Mouse (Mus musculus) regulatory T cell (primary cell): Measurements from ENCODE around the gene Traf2.
"Not testable (repeated sequence)": the region's sequence is repeated elsewhere in the genome, so short reads cannot be mapped to it uniquely, and the experiment has no call there.

ENCODE experiments used
- in situ Hi-C: fragments of 300-600 bp; cut with MboI, MseI; formaldehyde crosslinking; loops from one replicate; pipeline ENCODE4 v1.15.1; 2025; ENCODE audit warnings: high pct_unique_total_duplicates

Gene Traf2

DNA sequence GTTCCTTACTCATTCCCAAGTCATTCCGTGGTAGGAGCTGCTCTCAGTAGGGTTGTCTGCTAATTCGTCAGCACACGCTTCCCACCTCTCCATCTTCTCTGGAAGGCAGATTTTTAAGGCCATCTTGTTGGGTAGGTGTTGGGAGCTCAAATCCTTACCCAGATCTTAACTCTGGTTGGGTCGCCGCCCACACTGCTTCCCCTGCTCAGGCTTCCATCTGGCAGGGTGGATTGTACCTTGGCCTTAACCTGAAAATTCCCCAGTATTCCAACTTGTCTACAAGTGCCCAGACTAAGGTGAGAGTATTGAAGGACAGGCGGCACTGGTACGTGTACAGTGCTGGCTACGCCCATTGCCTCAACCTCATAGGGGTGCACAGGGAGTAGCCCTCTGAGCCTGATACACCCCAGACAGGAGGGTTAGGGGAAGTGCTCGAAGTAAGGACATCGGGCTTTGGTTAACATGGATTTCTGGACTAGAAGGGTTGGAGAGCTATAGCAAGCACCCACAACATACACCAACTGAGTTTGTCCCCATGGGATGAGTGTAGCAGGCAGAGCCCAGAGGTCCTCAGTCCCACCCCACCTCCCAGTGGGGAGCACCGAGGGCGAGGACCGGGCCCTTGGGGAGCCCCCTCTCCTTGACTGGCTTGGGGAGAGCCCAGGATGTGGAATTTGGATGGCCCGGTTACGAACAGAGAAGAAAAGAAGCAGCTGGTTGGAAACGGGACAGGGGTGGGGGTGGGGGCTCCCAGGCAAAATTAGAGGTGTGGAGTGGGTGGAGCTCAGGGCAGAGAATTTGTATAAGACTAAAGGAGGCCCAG is 29.5 kb upstream of the Traf2 start:
- in situ Hi-C loops = no loop called here

GRCm38 (mm10) chr2:25575432-25576027 is 28.8 kb upstream of the Traf2 start:
- in situ Hi-C loops = no loop called here

GRCm38 (mm10) chr2:25574579-25575431 is 28.1 kb upstream of the Traf2 start, which contains the start of the genes Mamdc4 and Phpt1:
Gene Mamdc4, minus strand, starts transcription at chr2:25574845.
Gene Phpt1, minus strand, starts transcription at chr2:25575224.
- in situ Hi-C loops = no loop called here

DNA sequence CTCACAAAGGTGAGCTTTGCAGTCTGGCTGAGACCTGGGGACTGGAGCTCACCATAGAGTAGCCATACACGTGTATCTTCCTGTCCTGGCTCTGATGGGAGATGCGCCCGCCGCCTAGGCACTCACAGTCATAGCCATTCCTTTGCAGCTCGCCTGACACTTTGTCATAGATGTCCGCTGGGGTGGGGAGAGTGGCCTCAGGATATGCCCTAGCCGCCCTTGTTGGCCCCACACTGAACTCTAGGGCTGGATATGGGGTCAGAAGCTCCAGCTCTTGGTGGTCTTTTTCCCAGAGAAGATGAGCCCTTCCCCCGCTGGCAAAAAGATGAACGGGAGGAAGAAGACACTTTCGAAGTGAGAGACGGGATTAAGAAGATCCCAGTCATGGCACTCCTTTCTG is 27.4 kb upstream of the Traf2 start:
- in situ Hi-C loops = no loop called here

DNA sequence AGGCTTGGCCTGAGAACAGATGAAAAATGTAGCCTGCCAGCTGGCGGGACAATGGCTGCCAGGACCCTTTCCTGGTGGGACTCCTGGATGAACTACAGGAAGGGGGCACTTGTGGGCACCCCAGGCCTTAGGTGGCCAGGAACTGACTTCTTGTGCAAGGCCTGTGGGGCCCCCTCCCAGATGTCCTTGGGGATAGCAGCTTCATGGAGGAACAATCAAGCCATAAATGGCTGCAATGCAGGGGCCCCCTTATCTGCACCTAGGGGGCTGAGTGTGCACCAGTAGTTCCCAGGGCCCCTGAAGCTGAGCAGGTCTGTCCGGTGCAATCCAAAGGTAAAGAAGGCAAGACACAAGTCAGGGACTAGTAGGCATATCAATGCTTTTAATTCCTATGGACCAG is 26.3 kb upstream of the Traf2 start:
- in situ Hi-C loops = no loop called here

DNA sequence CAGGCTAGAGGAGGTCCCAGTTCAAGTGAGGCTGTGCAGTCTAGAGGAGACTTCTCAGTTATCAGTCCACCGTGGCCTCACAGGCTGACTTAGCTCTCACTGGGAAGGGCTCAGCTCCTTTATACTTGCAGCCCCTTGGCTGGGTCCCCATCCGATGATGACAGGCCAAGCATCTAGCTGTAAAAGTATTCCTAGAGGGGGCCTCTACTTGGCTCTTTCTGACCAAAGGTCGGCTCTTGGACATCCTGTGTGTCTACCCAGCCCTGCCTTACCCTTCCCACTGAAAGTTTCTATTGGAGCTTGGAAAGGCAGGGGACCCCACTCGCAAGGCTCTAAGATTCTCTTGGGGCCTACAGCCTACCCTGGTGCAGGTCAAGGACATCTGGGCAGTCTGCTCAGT is 24.5 kb upstream of the Traf2 start:
- in situ Hi-C loops = no loop called here

DNA sequence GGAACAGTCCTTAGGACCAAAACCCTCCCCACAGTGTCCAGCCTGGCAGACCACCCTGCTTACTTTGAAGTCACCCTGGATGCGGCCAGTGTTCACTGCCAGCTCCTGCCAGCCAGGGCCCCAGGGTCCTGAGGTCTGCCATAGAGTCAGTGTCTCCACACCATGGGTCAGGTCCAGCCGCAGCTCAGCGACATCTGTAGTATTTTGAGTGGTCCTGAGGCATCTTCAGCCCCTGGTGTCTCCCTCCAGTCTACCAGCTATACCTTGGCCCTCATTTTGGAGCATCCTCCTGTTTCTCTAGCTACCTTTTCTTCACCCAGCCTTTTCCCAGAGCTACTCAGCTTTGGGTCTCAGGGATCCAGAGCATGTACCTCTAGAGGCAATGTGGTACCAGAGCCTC is 22.6 kb upstream of the Traf2 start:
- in situ Hi-C loops = no loop called here

GRCm38 (mm10) chr2:25568473-25569019 is 21.8 kb upstream of the Traf2 start:
- in situ Hi-C loops = no loop called here

DNA sequence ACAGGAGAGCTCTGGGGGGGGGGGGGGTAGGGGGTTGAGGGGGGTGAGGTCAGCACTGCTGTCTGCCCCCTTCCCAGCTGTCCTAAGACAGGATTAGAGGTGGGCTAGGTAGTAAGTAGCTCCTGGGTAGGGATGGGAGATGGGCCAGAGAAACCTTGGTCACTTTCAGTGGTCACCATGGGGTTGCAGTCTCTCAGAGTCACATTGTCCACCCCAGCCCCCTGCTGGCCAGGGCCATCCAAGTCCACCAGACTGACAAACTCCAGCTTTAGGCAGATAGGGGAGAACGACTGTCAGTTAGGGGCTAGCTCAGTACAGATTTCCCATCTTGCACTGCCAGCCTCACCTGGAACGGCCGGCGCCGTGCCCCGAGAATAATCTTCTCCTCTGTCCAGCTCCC is 19.8 kb upstream of the Traf2 start:
- in situ Hi-C loops = no loop called here

GRCm38 (mm10) chr2:25565741-25566140 is 19.0 kb upstream of the Traf2 start:
- in situ Hi-C loops = no loop called here

GRCm38 (mm10) chr2:25561946-25562345 is 15.2 kb upstream of the Traf2 start:
- in situ Hi-C loops = no loop called here

DNA sequence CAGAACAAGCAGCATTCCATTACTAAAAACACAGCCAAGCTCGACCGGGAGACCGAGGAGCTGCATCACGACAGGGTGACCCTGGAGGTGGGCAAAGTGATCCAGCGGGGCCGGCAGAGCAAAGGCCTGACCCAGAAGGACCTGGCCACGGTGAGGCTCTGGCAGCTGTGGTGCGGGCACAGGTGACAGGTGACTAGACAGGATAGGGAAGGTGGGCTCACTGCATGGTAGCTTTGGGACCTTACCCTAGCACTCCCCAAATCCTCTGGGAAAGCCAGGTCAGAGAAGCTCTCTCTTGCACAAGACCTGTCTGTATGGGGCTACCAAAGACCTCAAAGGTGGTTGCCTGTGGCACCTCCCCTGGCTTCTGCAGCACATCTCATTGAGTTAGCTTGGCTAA is 13.8 kb upstream of the Traf2 start:
- in situ Hi-C loops = no loop called here

DNA sequence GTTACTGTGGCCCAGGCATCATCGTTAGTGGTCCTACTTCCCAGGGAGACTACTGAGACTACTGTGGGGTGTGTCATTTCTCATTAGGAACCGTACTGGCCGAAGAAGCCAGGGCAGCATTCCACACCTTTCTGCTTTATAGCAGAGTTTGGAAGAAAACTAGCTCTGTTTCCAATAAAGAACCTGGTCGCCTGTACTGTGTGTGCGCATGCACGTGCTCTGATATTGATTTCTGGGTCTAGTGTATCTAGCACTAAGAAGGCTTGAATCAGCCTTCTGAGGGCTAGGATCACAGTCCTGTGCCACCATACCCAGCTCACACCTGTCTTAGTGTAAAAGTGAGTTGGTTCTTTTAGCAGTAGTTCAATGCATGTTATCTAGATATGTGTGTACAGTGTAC is 12.0 kb upstream of the Traf2 start:
- in situ Hi-C loops = no loop called here

GRCm38 (mm10) chr2:25557964-25558360 is 11.2 kb upstream of the Traf2 start:
- in situ Hi-C loops = no loop called here

GRCm38 (mm10) chr2:25557221-25557963 is 10.7 kb upstream of the Traf2 start, which contains the start of gene Edf1:
Gene Edf1, plus strand, starts transcription at chr2:25557847.
- in situ Hi-C loops = no loop called here

- in situ Hi-C loops = no loop called here
These were observed 9.6 kb upstream of the Traf2 start for GRCm38 (mm10) chr2:25556296-25556695.

DNA sequence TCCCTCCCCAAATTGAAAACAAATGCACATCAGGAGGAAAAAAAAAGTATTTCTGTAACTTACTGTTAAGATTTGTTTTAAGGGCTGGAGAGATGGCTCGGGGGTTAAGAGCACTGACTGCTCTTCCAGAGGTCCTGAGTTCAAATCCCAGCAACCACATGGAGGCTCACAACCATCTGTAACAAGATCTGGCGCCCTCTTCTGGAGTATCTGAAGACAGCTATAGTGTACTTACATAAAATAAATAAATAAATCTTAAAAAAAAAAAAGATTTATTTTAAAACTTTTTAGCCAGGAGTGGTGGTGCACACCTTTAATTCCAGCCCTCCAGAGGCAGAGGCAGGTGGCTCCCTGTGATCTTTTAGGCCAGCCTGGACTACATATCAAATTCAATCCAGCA is 8.7 kb upstream of the Traf2 start:
- in situ Hi-C loops = not testable (repeated sequence)

GRCm38 (mm10) chr2:25553171-25553786 is 6.5 kb upstream of the Traf2 start:
- in situ Hi-C loops = not testable (repeated sequence)

GRCm38 (mm10) chr2:25551186-25551585 is 4.4 kb upstream of the Traf2 start:
- in situ Hi-C loops = no loop called here

DNA sequence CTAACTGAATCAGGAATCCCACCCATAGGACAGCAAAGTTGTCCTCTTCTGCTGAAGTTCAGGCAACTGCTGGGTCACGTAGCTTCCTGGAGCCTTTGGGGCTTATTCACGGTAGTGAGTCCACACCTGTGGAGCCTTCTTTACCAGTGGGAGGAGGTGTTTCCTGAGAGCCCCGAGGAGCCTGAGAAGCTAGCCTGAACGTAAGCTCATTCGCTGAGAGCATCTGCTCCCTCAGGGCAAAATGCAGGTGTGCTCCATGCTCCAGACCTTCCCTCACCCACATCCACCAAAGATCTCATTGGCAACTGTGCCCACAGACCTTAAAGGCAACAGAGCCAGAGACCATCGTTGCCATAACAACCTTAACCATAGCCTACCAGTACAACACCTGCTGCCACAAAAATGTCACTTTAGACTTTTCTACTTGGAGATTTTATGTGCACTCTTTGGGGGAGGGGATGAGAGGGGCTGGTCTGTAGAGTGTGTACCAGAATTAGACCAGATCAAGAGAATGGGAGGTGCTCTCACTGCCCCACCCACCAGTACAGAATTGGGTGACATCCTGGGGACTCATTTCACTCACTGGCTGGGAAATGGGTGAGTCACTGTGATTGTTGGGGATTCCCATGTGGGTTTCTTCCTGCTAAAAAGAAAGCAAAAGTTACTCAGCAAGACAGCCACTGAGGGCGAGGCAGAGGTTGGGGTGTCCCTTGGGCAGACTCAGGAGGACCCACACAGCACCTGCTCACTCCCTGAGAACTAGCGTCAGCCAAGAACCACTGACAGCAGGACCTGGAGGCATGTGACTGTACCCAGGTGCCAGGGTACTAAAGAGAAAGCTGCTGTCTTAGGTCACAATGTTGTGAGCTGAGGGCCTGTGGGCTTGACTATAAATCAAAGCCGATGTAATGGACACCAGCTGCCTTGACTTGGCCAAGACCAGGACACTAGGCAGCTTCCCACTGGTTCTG is 2.6 kb upstream of the Traf2 start:
- in situ Hi-C loops = no loop called here
